Mouse (Mus musculus): ENCODE measurements at regions not wholly inside any gene's neighbourhood (a gene's known extent, or its start where the extent isn't known, plus 50 kb on each side); places are given as distances from the start of the nearest gene placed in this dataset.

DNA sequence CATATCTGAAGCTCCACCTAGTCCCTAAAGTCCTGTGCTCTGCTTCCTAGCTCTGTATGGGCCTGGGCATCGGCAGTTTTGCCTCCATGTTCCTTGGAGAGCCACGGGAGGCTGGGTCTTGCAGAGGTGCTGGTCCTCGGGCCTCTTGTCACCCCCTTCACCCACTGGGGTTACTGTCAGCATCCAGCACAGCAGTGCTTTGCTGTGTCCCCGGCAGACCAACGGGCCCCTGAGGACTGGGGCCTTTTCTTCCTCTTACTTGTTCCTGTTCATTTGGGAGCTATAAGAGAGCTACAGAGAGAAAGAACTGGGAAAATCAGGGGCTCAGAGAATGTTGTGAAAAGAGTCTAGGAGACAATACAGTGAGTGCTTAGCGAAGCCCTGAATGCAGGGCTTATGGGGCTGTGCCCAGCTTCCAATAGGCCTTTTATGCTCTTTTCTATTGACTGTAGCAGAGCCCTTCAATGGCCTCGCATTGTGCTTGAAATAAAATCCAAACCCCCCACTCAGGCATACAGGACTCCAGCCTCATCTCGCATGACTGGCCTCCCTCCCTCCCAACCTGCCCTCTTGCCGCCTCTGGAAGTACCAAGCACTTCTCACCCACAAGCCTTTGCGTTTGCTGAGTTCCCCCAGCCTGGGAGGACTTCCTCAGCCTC is 224.9 kb upstream of the Habp2 start:
- Histone ChIP-seq H3K27me3 (ENCODE audit: control insufficient read depth, insufficient read depth, low read length) (no peaks in the 10 kb centered on the region), H3K36me3 (ENCODE audit: control insufficient read depth, insufficient read depth, low read length) (no peaks in the 10 kb centered on the region), H3K4me3 (ENCODE audit: control insufficient read depth, insufficient read depth, low read length) (no peak overlapping the region), H3K27ac (ENCODE audit: control insufficient read depth, insufficient read depth, low read length) (no peak overlapping the region), H3K4me1 (replicated peaks; ENCODE audit: control insufficient read depth, insufficient read depth, low read length) (no peaks in the 10 kb centered on the region)
- WGBS, result 79% methylated on average over 10 of the region's 10 CpGs
- no peak for DNase-seq
- TF ChIP-seq CTCF (IDR thresholded peaks at IDR 0.05; ENCODE audit: borderline replicate concordance, control insufficient read depth, extremely low read depth, insufficient read depth, low read length, poor library complexity), result no peak
- no peak for TF ChIP-seq POLR2A (IDR thresholded peaks at IDR 0.05; ENCODE audit: control insufficient read depth, extremely low read depth, insufficient read depth, low read length, poor library complexity)

DNA sequence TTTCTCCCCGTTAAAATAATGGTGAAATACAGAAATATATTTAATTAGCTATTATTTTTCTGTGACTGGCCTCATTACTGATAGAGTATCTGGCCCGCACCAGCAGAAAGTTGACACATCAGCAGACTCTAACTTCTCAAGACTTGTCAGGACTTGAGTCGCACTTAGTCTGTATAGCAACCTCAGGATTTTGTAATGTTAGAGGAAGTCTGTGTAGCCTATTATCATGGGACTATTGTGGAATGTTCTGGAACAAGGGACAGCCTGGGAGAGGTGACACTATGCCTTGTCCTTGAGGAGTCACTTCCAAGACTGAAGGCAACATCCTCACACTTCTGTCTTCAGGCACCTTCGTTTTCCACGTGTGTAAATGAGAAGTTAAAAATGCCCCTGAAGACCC is 223.8 kb upstream of the Habp2 start:
- Histone ChIP-seq H3K36me3 (ENCODE audit: control insufficient read depth, insufficient read depth, low read length) (no peaks in the 10 kb centered on the region), H3K27ac (ENCODE audit: control insufficient read depth, insufficient read depth, low read length) (no peak overlapping the region), H3K4me1 (replicated peaks; ENCODE audit: control insufficient read depth, insufficient read depth, low read length) (0 out of 2 replicates have a peak, but pooled peaks cover 5% of the 10 kb centered on the region), H3K27me3 (ENCODE audit: control insufficient read depth, insufficient read depth, low read length) (no peaks in the 10 kb centered on the region), H3K4me3 (ENCODE audit: control insufficient read depth, insufficient read depth, low read length) (no peak overlapping the region)
- WGBS, result 86% methylated on average over 5 of the region's 5 CpGs
- DNase-seq, result no peak
- no peak for TF ChIP-seq POLR2A (IDR thresholded peaks at IDR 0.05; ENCODE audit: control insufficient read depth, extremely low read depth, insufficient read depth, low read length, poor library complexity)
- TF ChIP-seq CTCF (IDR thresholded peaks at IDR 0.05; ENCODE audit: borderline replicate concordance, control insufficient read depth, extremely low read depth, insufficient read depth, low read length, poor library complexity), result no peak

DNA sequence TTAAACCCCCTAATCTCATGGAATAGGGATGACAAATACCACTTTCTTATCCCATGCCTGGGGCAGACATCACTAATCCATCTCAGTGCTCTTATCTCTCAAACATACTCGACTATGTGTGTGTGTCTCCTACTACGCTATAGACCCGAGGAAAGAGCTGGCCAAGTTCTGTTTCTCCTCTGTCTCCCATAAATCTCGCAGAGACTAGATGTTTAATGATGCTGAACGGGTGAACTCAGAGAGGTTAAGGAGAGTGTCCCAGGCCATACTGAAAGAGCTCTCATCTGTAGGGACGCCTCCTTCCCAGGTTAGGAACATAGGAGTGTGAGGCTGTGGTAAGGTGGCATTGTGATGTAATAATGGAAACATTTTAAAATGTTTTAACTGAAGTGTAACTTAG is 221.2 kb upstream of the Habp2 start:
- H3K27ac ChIP-seq (ENCODE audit: control insufficient read depth, insufficient read depth, low read length), result no peak overlapping the region
- no peaks in the 10 kb centered on the region for H3K36me3 ChIP-seq (ENCODE audit: control insufficient read depth, insufficient read depth, low read length)
- no peak for TF ChIP-seq POLR2A (IDR thresholded peaks at IDR 0.05; ENCODE audit: control insufficient read depth, extremely low read depth, insufficient read depth, low read length, poor library complexity)
- no peak for TF ChIP-seq CTCF (IDR thresholded peaks at IDR 0.05; ENCODE audit: borderline replicate concordance, control insufficient read depth, extremely low read depth, insufficient read depth, low read length, poor library complexity)
- no peaks in the 10 kb centered on the region for H3K27me3 ChIP-seq (ENCODE audit: control insufficient read depth, insufficient read depth, low read length)
- DNase-seq, result no peak
- no peak overlapping the region for H3K4me3 ChIP-seq (ENCODE audit: control insufficient read depth, insufficient read depth, low read length)
- 88% methylated on average over 6 of the region's 6 CpGs for WGBS
- H3K4me1 ChIP-seq (replicated peaks; ENCODE audit: control insufficient read depth, insufficient read depth, low read length), result peaks cover 19% of the 10 kb centered on the region

DNA sequence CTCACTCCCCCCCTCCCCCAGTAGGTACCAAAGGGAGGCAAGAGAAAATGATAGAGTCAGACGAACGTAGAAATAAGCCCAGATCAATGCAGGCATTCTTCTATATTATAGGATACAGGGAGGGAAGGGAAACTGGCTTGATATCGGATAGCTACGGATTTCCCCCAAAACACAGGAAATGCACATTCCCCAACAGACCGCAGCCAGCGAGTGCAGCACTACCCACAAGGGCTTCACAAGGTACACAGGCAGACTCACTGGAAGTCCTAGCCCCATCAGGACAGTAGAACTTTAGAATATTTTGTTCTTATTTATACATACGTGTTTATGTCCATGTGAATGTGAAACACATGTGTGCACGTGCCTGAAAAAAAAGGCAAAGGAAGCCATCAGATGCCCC is 218.8 kb upstream of the Habp2 start:
- no peak overlapping the region for H3K27ac ChIP-seq (ENCODE audit: control insufficient read depth, insufficient read depth, low read length)
- H3K27me3 ChIP-seq (ENCODE audit: control insufficient read depth, insufficient read depth, low read length), result no peaks in the 10 kb centered on the region
- TF ChIP-seq POLR2A (IDR thresholded peaks at IDR 0.05; ENCODE audit: control insufficient read depth, extremely low read depth, insufficient read depth, low read length, poor library complexity) (no peak), CTCF (IDR thresholded peaks at IDR 0.05; ENCODE audit: borderline replicate concordance, control insufficient read depth, extremely low read depth, insufficient read depth, low read length, poor library complexity) (no peak)
- H3K36me3 ChIP-seq (ENCODE audit: control insufficient read depth, insufficient read depth, low read length), result no peaks in the 10 kb centered on the region
- peaks cover 19% of the 10 kb centered on the region for H3K4me1 ChIP-seq (replicated peaks; ENCODE audit: control insufficient read depth, insufficient read depth, low read length)
- no peak overlapping the region; the same call in 1 of the 2 replicates for H3K4me3 ChIP-seq (ENCODE audit: control insufficient read depth, insufficient read depth, low read length)
- peak; percentile 34 for DNase-seq
- WGBS, result 7% methylated on average over 8 of the region's 8 CpGs

DNA sequence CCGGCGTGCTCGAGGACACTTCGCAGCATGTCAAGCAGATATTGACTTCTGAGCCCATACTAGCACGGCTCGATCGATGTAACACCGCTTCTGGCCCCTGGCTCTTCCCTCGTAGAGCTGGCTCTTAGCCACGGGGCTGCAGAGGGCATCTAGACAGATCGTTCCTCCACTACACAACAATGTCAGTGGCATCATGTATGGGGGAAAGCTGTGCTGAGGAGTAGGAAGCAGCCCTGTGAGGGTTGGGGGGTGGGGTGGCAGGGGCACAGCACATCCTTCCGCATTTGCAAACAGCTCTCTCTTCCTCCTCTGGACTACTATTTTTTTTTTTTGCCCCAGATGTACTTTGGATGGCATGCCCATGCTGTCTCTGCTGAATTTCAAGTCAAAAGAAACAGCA is 218.1 kb upstream of the Habp2 start:
- 5% methylated on average over 12 of the region's 12 CpGs for WGBS
- H3K27ac ChIP-seq (ENCODE audit: control insufficient read depth, insufficient read depth, low read length), result no peak overlapping the region
- H3K4me1 ChIP-seq (replicated peaks; ENCODE audit: control insufficient read depth, insufficient read depth, low read length), result peaks cover 19% of the 10 kb centered on the region
- H3K27me3 ChIP-seq (ENCODE audit: control insufficient read depth, insufficient read depth, low read length), result no peaks in the 10 kb centered on the region
- DNase-seq, result peak; percentile 32
- no peaks in the 10 kb centered on the region for H3K36me3 ChIP-seq (ENCODE audit: control insufficient read depth, insufficient read depth, low read length)
- TF ChIP-seq CTCF (IDR thresholded peaks at IDR 0.05; ENCODE audit: borderline replicate concordance, control insufficient read depth, extremely low read depth, insufficient read depth, low read length, poor library complexity) (no peak), POLR2A (IDR thresholded peaks at IDR 0.05; ENCODE audit: control insufficient read depth, extremely low read depth, insufficient read depth, low read length, poor library complexity) (no peak)
- peak overlapping the region; percentile 48 for H3K4me3 ChIP-seq (ENCODE audit: control insufficient read depth, insufficient read depth, low read length)

DNA sequence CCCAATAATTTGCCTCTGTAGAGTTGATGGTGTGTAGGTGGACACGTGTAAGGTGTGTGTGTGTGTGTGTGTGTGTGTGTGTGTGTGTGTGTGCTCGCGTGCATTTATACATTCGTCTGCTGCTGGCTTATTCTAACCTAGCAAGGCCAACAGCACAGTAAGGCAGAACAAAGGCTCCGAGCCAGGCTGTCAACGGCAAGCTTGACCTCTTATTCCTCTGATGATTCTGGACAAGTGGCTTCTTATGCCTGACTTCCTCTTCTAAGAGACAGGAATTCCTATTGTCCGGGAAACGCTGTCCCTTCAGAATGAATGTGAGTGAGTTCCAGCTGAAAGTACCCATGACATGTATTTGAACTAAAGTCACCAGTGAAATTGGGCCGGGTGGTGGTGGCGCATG is 217.7 kb upstream of the Habp2 start:
- no peaks in the 10 kb centered on the region for H3K36me3 ChIP-seq (ENCODE audit: control insufficient read depth, insufficient read depth, low read length)
- H3K4me3 ChIP-seq (ENCODE audit: control insufficient read depth, insufficient read depth, low read length), result no peak overlapping the region
- H3K27ac ChIP-seq (ENCODE audit: control insufficient read depth, insufficient read depth, low read length), result no peak overlapping the region
- H3K27me3 ChIP-seq (ENCODE audit: control insufficient read depth, insufficient read depth, low read length), result no peaks in the 10 kb centered on the region
- WGBS, result 65% methylated on average over 10 of the region's 10 CpGs
- DNase-seq, result peak; percentile 6
- TF ChIP-seq POLR2A (IDR thresholded peaks at IDR 0.05; ENCODE audit: control insufficient read depth, extremely low read depth, insufficient read depth, low read length, poor library complexity) (no peak), CTCF (IDR thresholded peaks at IDR 0.05; ENCODE audit: borderline replicate concordance, control insufficient read depth, extremely low read depth, insufficient read depth, low read length, poor library complexity) (no peak)
- H3K4me1 ChIP-seq (replicated peaks; ENCODE audit: control insufficient read depth, insufficient read depth, low read length), result peaks cover 19% of the 10 kb centered on the region

DNA sequence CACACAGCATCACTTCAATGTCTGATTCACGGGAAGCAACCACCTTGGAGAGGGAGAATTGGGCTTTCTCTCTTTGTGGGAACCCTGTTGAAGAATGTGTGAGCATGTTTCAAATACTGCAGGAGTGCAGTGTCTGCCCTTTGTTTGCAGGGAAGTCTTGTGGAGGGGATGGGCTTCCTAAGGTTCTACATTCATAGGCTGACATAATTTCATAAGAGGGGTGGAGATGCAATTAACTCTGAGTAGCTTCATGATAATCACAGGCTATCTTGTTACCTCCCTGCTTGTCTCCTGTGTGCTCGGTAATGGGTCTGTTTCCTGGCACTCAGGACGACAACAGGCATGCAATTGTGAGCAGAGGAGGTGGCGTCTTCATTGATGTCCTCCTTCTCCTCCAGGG is 215.6 kb upstream of the Habp2 start:
- Histone ChIP-seq H3K4me1 (replicated peaks; ENCODE audit: control insufficient read depth, insufficient read depth, low read length) (peaks cover 19% of the 10 kb centered on the region), H3K36me3 (ENCODE audit: control insufficient read depth, insufficient read depth, low read length) (no peaks in the 10 kb centered on the region), H3K4me3 (ENCODE audit: control insufficient read depth, insufficient read depth, low read length) (no peak overlapping the region), H3K27me3 (ENCODE audit: control insufficient read depth, insufficient read depth, low read length) (no peaks in the 10 kb centered on the region), H3K27ac (ENCODE audit: control insufficient read depth, insufficient read depth, low read length) (no peak overlapping the region)
- no peak for DNase-seq
- TF ChIP-seq POLR2A (IDR thresholded peaks at IDR 0.05; ENCODE audit: control insufficient read depth, extremely low read depth, insufficient read depth, low read length, poor library complexity) (no peak), CTCF (IDR thresholded peaks at IDR 0.05; ENCODE audit: borderline replicate concordance, control insufficient read depth, extremely low read depth, insufficient read depth, low read length, poor library complexity) (no peak)
- 76% methylated on average over 4 of the region's 4 CpGs for WGBS
